Mouse (Mus musculus) lung, adult 2 months (tissue): ENCODE data around the gene Tbc1d10a.

Experiments used
- CTCF ChIP-seq: fragments of 200-500 bp; IDR thresholded peaks from 2 replicates; pipeline ENCODE4 v1.5.1; 2011; ENCODE audit warnings: mild to moderate bottlenecking, low read length, control low read depth; ENCODE audit not compliant: insufficient read depth
- POLR2A ChIP-seq: fragments of 200-500 bp; IDR thresholded peaks from 2 replicates; pipeline ENCODE4 v1.6.1; 2011; ENCODE audit warnings: low read depth, mild to moderate bottlenecking, control low read depth, low read length, borderline replicate concordance; ENCODE audit errors: extremely low read depth

DNA sequence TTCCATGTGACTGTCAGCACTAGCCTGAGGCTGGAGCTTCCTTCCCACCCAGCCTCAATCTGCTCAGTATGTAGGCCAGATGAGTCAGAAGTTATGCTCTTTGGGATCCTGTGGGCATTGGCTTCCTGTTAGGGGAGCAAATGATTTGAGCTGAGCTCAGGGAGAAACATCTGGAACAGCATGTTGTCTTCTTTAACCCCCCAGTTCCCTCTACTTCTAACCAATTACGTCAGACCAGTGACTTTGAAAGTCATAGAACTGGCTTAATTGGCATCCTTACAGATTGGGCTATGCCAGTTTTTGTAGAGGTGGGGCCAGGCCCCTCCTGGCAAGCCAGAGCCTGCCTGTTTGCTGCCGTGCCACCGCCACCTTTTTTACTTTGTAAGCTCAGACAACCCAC lies 4.1 kb downstream of the Tbc1d10a start:
- no peak for TF ChIP-seq POLR2A
- no peak for TF ChIP-seq CTCF
